Mouse (Mus musculus): ENCODE data around the gene St6galnac3. TPM values are rescaled to one million over a fixed set of nuclear protein-coding genes. Genes with fewer than 3 reads are reported as not detected.

St6galnac3 gene
- polyA plus RNA-seq, 1 experiment from 2014 or later: 8.5 TPM

GRCm38 (mm10) chr3:153701172-153701571 lies 23.8 kb downstream of the St6galnac3 start:
- no peak for ATAC-seq
- Histone ChIP-seq H3K4me3 (ENCODE audit: low read depth, low read length) (no peak overlapping the region), H3K27ac (ENCODE audit: low read depth, low read length) (no peak overlapping the region), H3K9ac (ENCODE audit: low read depth, low read length) (no peak overlapping the region), H3K36me3 (ENCODE audit: control insufficient read depth, insufficient read depth) (no peaks in the 10 kb centered on the region), H3K9me3 (ENCODE audit: control insufficient read depth) (no peaks in the 10 kb centered on the region), H3K27me3 (replicated peaks; ENCODE audit: control insufficient read depth, insufficient read depth, low read length) (no peaks in the 10 kb centered on the region), H3K4me1 (replicated peaks; ENCODE audit: control insufficient read depth, insufficient read depth, low read length) (no peaks in the 10 kb centered on the region; the same call in 1 of the 2 replicates), H3K4me2 (replicated peaks; ENCODE audit: low read depth) (no peak overlapping the region)
- WGBS: 61% methylated on average over 7 of the region's 7 CpGs
- no peak for TF ChIP-seq CTCF (IDR thresholded peaks at IDR 0.05; ENCODE audit: low read depth)

GRCm38 (mm10) chr3:153699086-153699485 lies 25.9 kb downstream of the St6galnac3 start:
- no peaks in the 10 kb centered on the region for H3K9me3 ChIP-seq (ENCODE audit: control insufficient read depth)
- H3K4me1 ChIP-seq (replicated peaks; ENCODE audit: control insufficient read depth, insufficient read depth, low read length): no peaks in the 10 kb centered on the region; the same call in 1 of the 2 replicates
- no peak overlapping the region for H3K9ac ChIP-seq (ENCODE audit: low read depth, low read length)
- H3K27ac ChIP-seq (ENCODE audit: low read depth, low read length): no peak overlapping the region
- WGBS: 76% methylated on average over 8 of the region's 8 CpGs
- TF ChIP-seq CTCF (IDR thresholded peaks at IDR 0.05; ENCODE audit: low read depth): no peak
- H3K4me2 ChIP-seq (replicated peaks; ENCODE audit: low read depth): no peak overlapping the region
- ATAC-seq: no peak
- no peak overlapping the region for H3K4me3 ChIP-seq (ENCODE audit: low read depth, low read length)
- H3K36me3 ChIP-seq (ENCODE audit: control insufficient read depth, insufficient read depth): no peaks in the 10 kb centered on the region
- H3K27me3 ChIP-seq (replicated peaks; ENCODE audit: control insufficient read depth, insufficient read depth, low read length): no peaks in the 10 kb centered on the region

GRCm38 (mm10) chr3:153692978-153693377 lies 32.0 kb downstream of the St6galnac3 start:
- Histone ChIP-seq H3K36me3 (ENCODE audit: control insufficient read depth, insufficient read depth) (no peaks in the 10 kb centered on the region), H3K9ac (ENCODE audit: low read depth, low read length) (no peak overlapping the region), H3K4me3 (ENCODE audit: low read depth, low read length) (no peak overlapping the region), H3K27me3 (replicated peaks; ENCODE audit: control insufficient read depth, insufficient read depth, low read length) (no peaks in the 10 kb centered on the region), H3K4me1 (replicated peaks; ENCODE audit: control insufficient read depth, insufficient read depth, low read length) (no peaks in the 10 kb centered on the region), H3K9me3 (ENCODE audit: control insufficient read depth) (no peaks in the 10 kb centered on the region), H3K4me2 (replicated peaks; ENCODE audit: low read depth) (no peak overlapping the region), H3K27ac (ENCODE audit: low read depth, low read length) (no peak overlapping the region)
- WGBS: 53% methylated on average over 7 of the region's 7 CpGs
- no peak for TF ChIP-seq CTCF (IDR thresholded peaks at IDR 0.05; ENCODE audit: low read depth)
- ATAC-seq: no peak

GRCm38 (mm10) chr3:153692206-153692813 lies 32.7 kb downstream of the St6galnac3 start:
- no peak for TF ChIP-seq CTCF (IDR thresholded peaks at IDR 0.05; ENCODE audit: low read depth)
- no peak overlapping the region for H3K27ac ChIP-seq (ENCODE audit: low read depth, low read length)
- H3K4me3 ChIP-seq (ENCODE audit: low read depth, low read length): no peak overlapping the region
- 59% methylated on average over 11 of the region's 11 CpGs for WGBS
- H3K9ac ChIP-seq (ENCODE audit: low read depth, low read length): no peak overlapping the region
- no peak for ATAC-seq
- no peaks in the 10 kb centered on the region for H3K4me1 ChIP-seq (replicated peaks; ENCODE audit: control insufficient read depth, insufficient read depth, low read length)
- H3K36me3 ChIP-seq (ENCODE audit: control insufficient read depth, insufficient read depth): no peaks in the 10 kb centered on the region
- no peak overlapping the region for H3K4me2 ChIP-seq (replicated peaks; ENCODE audit: low read depth)
- H3K9me3 ChIP-seq (ENCODE audit: control insufficient read depth): no peaks in the 10 kb centered on the region
- H3K27me3 ChIP-seq (replicated peaks; ENCODE audit: control insufficient read depth, insufficient read depth, low read length): no peaks in the 10 kb centered on the region

GRCm38 (mm10) chr3:153691537-153691936 lies 33.4 kb downstream of the St6galnac3 start:
- no peaks in the 10 kb centered on the region for H3K4me1 ChIP-seq (replicated peaks; ENCODE audit: control insufficient read depth, insufficient read depth, low read length)
- no peak overlapping the region for H3K4me2 ChIP-seq (replicated peaks; ENCODE audit: low read depth)
- WGBS: 53% methylated on average over 4 of the region's 4 CpGs
- H3K4me3 ChIP-seq (ENCODE audit: low read depth, low read length): no peak overlapping the region
- no peaks in the 10 kb centered on the region for H3K27me3 ChIP-seq (replicated peaks; ENCODE audit: control insufficient read depth, insufficient read depth, low read length)
- H3K9me3 ChIP-seq (ENCODE audit: control insufficient read depth): no peaks in the 10 kb centered on the region
- H3K27ac ChIP-seq (ENCODE audit: low read depth, low read length): no peak overlapping the region
- TF ChIP-seq CTCF (IDR thresholded peaks at IDR 0.05; ENCODE audit: low read depth): no peak
- no peak overlapping the region for H3K9ac ChIP-seq (ENCODE audit: low read depth, low read length)
- no peak for ATAC-seq
- H3K36me3 ChIP-seq (ENCODE audit: control insufficient read depth, insufficient read depth): no peaks in the 10 kb centered on the region

GRCm38 (mm10) chr3:153690553-153690952 lies 34.4 kb downstream of the St6galnac3 start:
- Histone ChIP-seq H3K27me3 (replicated peaks; ENCODE audit: control insufficient read depth, insufficient read depth, low read length) (no peaks in the 10 kb centered on the region), H3K9me3 (ENCODE audit: control insufficient read depth) (no peaks in the 10 kb centered on the region), H3K4me2 (replicated peaks; ENCODE audit: low read depth) (no peak overlapping the region), H3K9ac (ENCODE audit: low read depth, low read length) (no peak overlapping the region), H3K27ac (ENCODE audit: low read depth, low read length) (no peak overlapping the region), H3K36me3 (ENCODE audit: control insufficient read depth, insufficient read depth) (no peaks in the 10 kb centered on the region), H3K4me1 (replicated peaks; ENCODE audit: control insufficient read depth, insufficient read depth, low read length) (no peaks in the 10 kb centered on the region), H3K4me3 (ENCODE audit: low read depth, low read length) (no peak overlapping the region)
- ATAC-seq: 0 out of 2 replicates have a peak, but pooled peaks have one; percentile 31
- WGBS: 73% methylated on average over 2 of the region's 2 CpGs
- peak; percentile 49 for TF ChIP-seq CTCF (IDR thresholded peaks at IDR 0.05; ENCODE audit: low read depth)

Measured in intestine, postnatal 0 days (tissue).